Mouse (Mus musculus): Measurements from ENCODE around the gene Atp4b. TPM values are rescaled to one million over a fixed set of nuclear protein-coding genes. Genes with fewer than 3 reads are reported as not detected.
"Not testable (repeated sequence)": the region's sequence is repeated elsewhere in the genome, so short reads cannot be mapped to it uniquely, and the experiment has no call there.

Atp4b gene
- polyA plus RNA-seq, 1 experiment from 2014 or later: not detected

GRCm38 (mm10) chr8:13342340-13342739 is 54.3 kb downstream of the Atp4b start:
- Histone ChIP-seq H3K27me3 (no peaks in the 10 kb centered on the region), H3K36me3 (peaks cover 69% of the 10 kb centered on the region), H3K27ac (no peak overlapping the region), H3K9me3 (no peaks in the 10 kb centered on the region), H3K9ac (no peak overlapping the region), H3K4me1 (peaks cover 21% of the 10 kb centered on the region), H3K4me2 (no peak overlapping the region), H3K4me3 (no peak overlapping the region)
- no peak for ATAC-seq (ENCODE audit: insufficient number of reproducible peaks, low FRiP score, low TSS enrichment, low read depth)
- WGBS: 82% methylated on average over 2 of the region's 2 CpGs

GRCm38 (mm10) chr8:13340650-13341049 is 56.0 kb downstream of the Atp4b start:
- Histone ChIP-seq H3K9ac (no peak overlapping the region), H3K36me3 (peaks cover 53% of the 10 kb centered on the region), H3K4me1 (peaks cover 21% of the 10 kb centered on the region), H3K27me3 (no peaks in the 10 kb centered on the region), H3K4me3 (no peak overlapping the region), H3K4me2 (peak overlapping the region; percentile 76; the same call in 1 of the 2 replicates), H3K27ac (no peak overlapping the region), H3K9me3 (no peaks in the 10 kb centered on the region)
- 79% methylated on average over 8 of the region's 8 CpGs for WGBS
- no peak for ATAC-seq (ENCODE audit: insufficient number of reproducible peaks, low FRiP score, low TSS enrichment, low read depth)

- WGBS: 3% methylated on average over 11 of the region's 11 CpGs
- peaks cover 21% of the 10 kb centered on the region for H3K4me1 ChIP-seq
- peaks cover 42% of the 10 kb centered on the region for H3K36me3 ChIP-seq
- H3K4me3 ChIP-seq: peak overlapping the region; percentile 88
- no peak overlapping the region; the same call in 1 of the 2 replicates for H3K27ac ChIP-seq
- H3K4me2 ChIP-seq: peak overlapping the region; percentile 76
- no peaks in the 10 kb centered on the region for H3K9me3 ChIP-seq
- peak overlapping the region; percentile 90; the same call in 1 of the 2 replicates for H3K9ac ChIP-seq
- no peaks in the 10 kb centered on the region for H3K27me3 ChIP-seq
- no peak for ATAC-seq (ENCODE audit: insufficient number of reproducible peaks, low FRiP score, low TSS enrichment, low read depth)
These were observed 57.0 kb downstream of the Atp4b start for GRCm38 (mm10) chr8:13339646-13339990.

GRCm38 (mm10) chr8:13338901-13339645 is 57.6 kb downstream of the Atp4b start:
- H3K4me1 ChIP-seq: peaks cover 21% of the 10 kb centered on the region
- peak overlapping the region; percentile 86 for H3K27ac ChIP-seq
- peak; percentile 45; the same call in 1 of the 2 replicates for ATAC-seq (ENCODE audit: insufficient number of reproducible peaks, low FRiP score, low TSS enrichment, low read depth)
- H3K9me3 ChIP-seq: no peaks in the 10 kb centered on the region
- under 1% methylated on average over 68 of the region's 70 CpGs for WGBS
- H3K4me3 ChIP-seq: peak overlapping the region; percentile 88
- H3K9ac ChIP-seq: peak overlapping the region; percentile 90
- peaks cover 37% of the 10 kb centered on the region for H3K36me3 ChIP-seq
- peak overlapping the region; percentile 76 for H3K4me2 ChIP-seq
- no peaks in the 10 kb centered on the region for H3K27me3 ChIP-seq

GRCm38 (mm10) chr8:13338255-13338860 is 58.3 kb downstream of the Atp4b start, which contains the start of gene Tfdp1:
TSS of gene Tfdp1 (plus strand) at chr8:13338751.
- Histone ChIP-seq H3K4me1 (peaks cover 21% of the 10 kb centered on the region), H3K4me3 (peak within 1 kb of the TSS; percentile 88), H3K9ac (peak within 1 kb of the TSS; percentile 90), H3K9me3 (no peaks in the 10 kb centered on the region), H3K36me3 (peaks cover 30% of the 10 kb centered on the region), H3K4me2 (peak within 1 kb of the TSS; percentile 76), H3K27ac (peak within 1 kb of the TSS; percentile 86), H3K27me3 (no peaks in the 10 kb centered on the region)
- ATAC-seq (ENCODE audit: insufficient number of reproducible peaks, low FRiP score, low TSS enrichment, low read depth): peak; percentile 87
- WGBS: under 1% methylated on average over 54 of the region's 72 CpGs

- Histone ChIP-seq H3K9ac (no peak overlapping the region), H3K4me3 (0 out of 2 replicates have a peak overlapping the region, but pooled peaks have one; percentile 88), H3K36me3 (peaks cover 23% of the 10 kb centered on the region), H3K27me3 (no peaks in the 10 kb centered on the region), H3K4me1 (peaks cover 21% of the 10 kb centered on the region), H3K4me2 (no peak overlapping the region), H3K9me3 (no peaks in the 10 kb centered on the region), H3K27ac (no peak overlapping the region; the same call in 1 of the 2 replicates)
- 67% methylated on average over 3 of the region's 3 CpGs for WGBS
- ATAC-seq (ENCODE audit: insufficient number of reproducible peaks, low FRiP score, low TSS enrichment, low read depth): no peak
These were observed 58.9 kb downstream of the Atp4b start for GRCm38 (mm10) chr8:13337678-13338077.

- not testable (repeated sequence) for H3K27ac ChIP-seq; H3K9me3 ChIP-seq; ATAC-seq (ENCODE audit: insufficient number of reproducible peaks, low FRiP score, low TSS enrichment, low read depth); H3K4me3 ChIP-seq; H3K9ac ChIP-seq; H3K27me3 ChIP-seq; H3K4me2 ChIP-seq
- Histone ChIP-seq H3K4me1 (peaks cover 20% of the 10 kb centered on the region), H3K36me3 (peaks cover 19% of the 10 kb centered on the region)
- 81% methylated on average over 6 of the region's 6 CpGs for WGBS
These were observed 59.4 kb downstream of the Atp4b start for GRCm38 (mm10) chr8:13337245-13337644.

Other genes starting within 250 kb of the Atp4b start
- gene Lamp1, start 237.7 kb downstream of the Atp4b start, polyA plus RNA-seq (2015; fragmentation: Nextera tagmentation; extraction: Ambion mirVana): 313 and 324 TPM in 2 replicates
- gene Grtp1, start 196.2 kb downstream of the Atp4b start, polyA plus RNA-seq (2015; fragmentation: Nextera tagmentation; extraction: Ambion mirVana): 10.2 and 10.9 TPM in 2 replicates
- 5.0 and 17.3 TPM in 2 replicates for gene Adprhl1, start 142.7 kb downstream of the Atp4b start, polyA plus RNA-seq (2015; fragmentation: Nextera tagmentation; extraction: Ambion mirVana)
- gene Dcun1d2, start 108.7 kb downstream of the Atp4b start, polyA plus RNA-seq (2015; fragmentation: Nextera tagmentation; extraction: Ambion mirVana): 29.7 and 32.0 TPM in 2 replicates
- 44.4 and 47.7 TPM in 2 replicates for gene Tmco3, start 108.6 kb downstream of the Atp4b start, polyA plus RNA-seq (2015; fragmentation: Nextera tagmentation; extraction: Ambion mirVana)
- gene Tfdp1, start 58.1 kb downstream of the Atp4b start, polyA plus RNA-seq (2015; fragmentation: Nextera tagmentation; extraction: Ambion mirVana): 143 and 160 TPM in 2 replicates
- not detected in 2 replicates for gene Grk1, start 8.3 kb upstream of the Atp4b start, polyA plus RNA-seq (2015; fragmentation: Nextera tagmentation; extraction: Ambion mirVana)
- gene Tmem255b, start 38.4 kb upstream of the Atp4b start, polyA plus RNA-seq (2015; fragmentation: Nextera tagmentation; extraction: Ambion mirVana): 0.77 and 1.3 TPM in 2 replicates
- gene Gas6, start 97.7 kb upstream of the Atp4b start, polyA plus RNA-seq (2015; fragmentation: Nextera tagmentation; extraction: Ambion mirVana): 69.4 and 96.7 TPM in 2 replicates
- not detected in 2 replicates for gene 1700029H14Rik, start 165.6 kb upstream of the Atp4b start, polyA plus RNA-seq (2015; fragmentation: Nextera tagmentation; extraction: Ambion mirVana)